Mouse (Mus musculus) kidney, embryonic 15.5 days (tissue): ENCODE measurements around the gene Plac8. TPM values are rescaled to one million over a fixed set of nuclear protein-coding genes. Genes with fewer than 3 reads are reported as not detected.
A peak's percentile ranks its signal among the peaks of the same experiment; 100 is the strongest.

ENCODE experiments used
- ATAC-seq: fragments of 200-750 bp; cut with Nextera tagmentation; replicated peaks from 2 replicates; pipeline ENCODE4 v1.8.0; 2017; ENCODE audit warnings: moderate TSS enrichment; ENCODE audit not compliant: low FRiP score
- H3K27ac ChIP-seq: fragments of 300-500 bp; sonication (generic); 2 replicates; pipeline ENCODE4 v1.5.1; 2015; ENCODE audit warnings: mild to moderate bottlenecking, inconsistent platforms
- H3K27me3 ChIP-seq: fragments of 300-500 bp; sonication (generic); 2 replicates; pipeline ENCODE4 v1.6.1; 2015; ENCODE audit warnings: inconsistent platforms
- H3K36me3 ChIP-seq: fragments of 300-500 bp; sonication (generic); 2 replicates; pipeline ENCODE4 v1.6.1; 2015; ENCODE audit warnings: inconsistent platforms
- H3K4me1 ChIP-seq: fragments of 300-500 bp; sonication (generic); 2 replicates; pipeline ENCODE4 v1.6.1; 2015; ENCODE audit warnings: inconsistent platforms
- H3K4me2 ChIP-seq: fragments of 300-500 bp; sonication (generic); 2 replicates; pipeline ENCODE4 v1.6.1; 2015; ENCODE audit warnings: moderate library complexity, mild to moderate bottlenecking, inconsistent platforms
- H3K4me3 ChIP-seq: fragments of 300-500 bp; sonication (generic); replicated peaks from 2 replicates; pipeline ENCODE4 v1.5.1; 2015; ENCODE audit warnings: mild to moderate bottlenecking, inconsistent platforms
- H3K9ac ChIP-seq: fragments of 300-500 bp; sonication (generic); 2 replicates; pipeline ENCODE4 v1.6.1; 2015; ENCODE audit warnings: mild to moderate bottlenecking, inconsistent platforms
- H3K9me3 ChIP-seq: fragments of 300-500 bp; sonication (generic); replicated peaks from 2 replicates; pipeline ENCODE4 v1.6.1; 2016; ENCODE audit warnings: inconsistent platforms
- WGBS: fragments of 180-500 bp; shearing (Covaris S2); methylation state at CpG from one replicate; pipeline ENCODE4 v1.1.7; 2015; ENCODE audit warnings: mixed read lengths; 5-methylcytosine and 5-hydroxymethylcytosine counted together
- polyA plus RNA-seq: library from polyadenylated mRNA; unstranded; fragments of >200 nt; fragmentation: Nextera tagmentation; extraction: Ambion mirVana; gene quantifications from 2 replicates; pipeline ENCODE4 v1.2.1, GENCODE M21; 2015

Plac8 gene
- polyA plus RNA-seq: 89.5 and 101 TPM in 2 replicates

GRCm38 (mm10) chr5:100572069-100572468 is at the start of gene Plac8:
Gene Plac8, minus strand, starts transcription at chr5:100572245.
- Histone ChIP-seq H3K27me3 (no peaks in the 10 kb centered on the region), H3K9ac (no peak within 1 kb of the TSS), H3K36me3 (no peaks in the 10 kb centered on the region), H3K27ac (peak within 1 kb of the TSS; percentile 81), H3K4me2 (peak within 1 kb of the TSS; percentile 48), H3K4me3 (peak within 1 kb of the TSS; percentile 32), H3K4me1 (peaks cover 34% of the 10 kb centered on the region), H3K9me3 (no peaks in the 10 kb centered on the region)
- 31% methylated on average over 7 of the region's 7 CpGs for WGBS
- peak; percentile 46; the same call in 1 of the 2 replicates for ATAC-seq

GRCm38 (mm10) chr5:100620952-100621351 is 48.9 kb upstream of the Plac8 start:
- Histone ChIP-seq H3K4me2 (no peak overlapping the region), H3K27me3 (no peaks in the 10 kb centered on the region), H3K36me3 (no peaks in the 10 kb centered on the region), H3K9me3 (no peaks in the 10 kb centered on the region), H3K4me1 (peaks cover 12% of the 10 kb centered on the region), H3K9ac (no peak overlapping the region), H3K27ac (no peak overlapping the region), H3K4me3 (no peak overlapping the region)
- WGBS: 68% methylated on average over 9 of the region's 9 CpGs
- no peak for ATAC-seq

GRCm38 (mm10) chr5:100619586-100620275 is 47.7 kb upstream of the Plac8 start:
- WGBS: 88% methylated on average over 15 of the region's 15 CpGs
- Histone ChIP-seq H3K4me3 (no peak overlapping the region), H3K9ac (no peak overlapping the region), H3K4me2 (no peak overlapping the region), H3K36me3 (no peaks in the 10 kb centered on the region), H3K27ac (no peak overlapping the region), H3K4me1 (peaks cover 12% of the 10 kb centered on the region), H3K9me3 (no peaks in the 10 kb centered on the region), H3K27me3 (no peaks in the 10 kb centered on the region)
- ATAC-seq: no peak

- Histone ChIP-seq H3K9ac (no peak overlapping the region), H3K36me3 (no peaks in the 10 kb centered on the region), H3K27ac (no peak overlapping the region), H3K27me3 (no peaks in the 10 kb centered on the region), H3K9me3 (no peaks in the 10 kb centered on the region), H3K4me2 (no peak overlapping the region), H3K4me3 (no peak overlapping the region), H3K4me1 (no peaks in the 10 kb centered on the region)
- no peak for ATAC-seq
- WGBS: 85% methylated on average over 17 of the region's 17 CpGs
Measured at GRCm38 (mm10) chr5:100613896-100614768, 42.1 kb upstream of the Plac8 start.

GRCm38 (mm10) chr5:100607868-100608267 is 35.8 kb upstream of the Plac8 start:
- Histone ChIP-seq H3K9ac (no peak overlapping the region), H3K9me3 (no peaks in the 10 kb centered on the region), H3K27ac (0 out of 2 replicates have a peak overlapping the region, but pooled peaks have one; percentile 87), H3K27me3 (no peaks in the 10 kb centered on the region), H3K4me1 (peaks cover 11% of the 10 kb centered on the region), H3K4me3 (no peak overlapping the region), H3K36me3 (no peaks in the 10 kb centered on the region), H3K4me2 (no peak overlapping the region)
- 72% methylated on average over 9 of the region's 9 CpGs for WGBS
- no peak for ATAC-seq

GRCm38 (mm10) chr5:100607090-100607762 is 35.2 kb upstream of the Plac8 start:
- ATAC-seq: peak; percentile 66
- H3K9ac ChIP-seq: no peak overlapping the region
- H3K27ac ChIP-seq: peak overlapping the region; percentile 87
- H3K4me3 ChIP-seq: no peak overlapping the region
- 55% methylated on average over 4 of the region's 4 CpGs for WGBS
- no peaks in the 10 kb centered on the region for H3K36me3 ChIP-seq
- H3K27me3 ChIP-seq: no peaks in the 10 kb centered on the region
- H3K4me1 ChIP-seq: peaks cover 11% of the 10 kb centered on the region
- no peaks in the 10 kb centered on the region for H3K9me3 ChIP-seq
- H3K4me2 ChIP-seq: no peak overlapping the region

- no peaks in the 10 kb centered on the region for H3K36me3 ChIP-seq
- H3K4me3 ChIP-seq: no peak overlapping the region
- peak overlapping the region; percentile 87 for H3K27ac ChIP-seq
- no peaks in the 10 kb centered on the region for H3K27me3 ChIP-seq
- peaks cover 11% of the 10 kb centered on the region for H3K4me1 ChIP-seq
- H3K9me3 ChIP-seq: no peaks in the 10 kb centered on the region
- peak overlapping the region; percentile 31; the same call in 1 of the 2 replicates for H3K4me2 ChIP-seq
- ATAC-seq: peak; percentile 90
- 44% methylated on average over 9 of the region's 9 CpGs for WGBS
- H3K9ac ChIP-seq: no peak overlapping the region
Measured at GRCm38 (mm10) chr5:100605828-100606229, 33.8 kb upstream of the Plac8 start.

- Histone ChIP-seq H3K27ac (no peak overlapping the region), H3K9ac (no peak overlapping the region), H3K4me2 (no peak overlapping the region), H3K4me3 (no peak overlapping the region), H3K4me1 (peaks cover 11% of the 10 kb centered on the region), H3K27me3 (no peaks in the 10 kb centered on the region), H3K36me3 (no peaks in the 10 kb centered on the region), H3K9me3 (no peaks in the 10 kb centered on the region)
- no peak for ATAC-seq
- 52% methylated on average over 4 of the region's 4 CpGs for WGBS
Measured at GRCm38 (mm10) chr5:100604061-100604460, 32.0 kb upstream of the Plac8 start.

- Histone ChIP-seq H3K4me3 (no peak overlapping the region), H3K27me3 (no peaks in the 10 kb centered on the region), H3K4me2 (no peak overlapping the region), H3K9ac (no peak overlapping the region), H3K4me1 (peaks cover 6% of the 10 kb centered on the region), H3K27ac (no peak overlapping the region), H3K9me3 (no peaks in the 10 kb centered on the region), H3K36me3 (no peaks in the 10 kb centered on the region)
- ATAC-seq: no peak
- WGBS: 77% methylated on average over 2 of the region's 2 CpGs
Measured at GRCm38 (mm10) chr5:100601864-100602263, 29.8 kb upstream of the Plac8 start.

- Histone ChIP-seq H3K36me3 (no peaks in the 10 kb centered on the region), H3K4me2 (no peak overlapping the region), H3K27me3 (no peaks in the 10 kb centered on the region), H3K9ac (no peak overlapping the region), H3K27ac (no peak overlapping the region), H3K4me3 (no peak overlapping the region), H3K4me1 (no peaks in the 10 kb centered on the region), H3K9me3 (peaks cover 5% of the 10 kb centered on the region; the same call in 1 of the 2 replicates)
- no peak for ATAC-seq
- 91% methylated on average over 9 of the region's 9 CpGs for WGBS
Measured at GRCm38 (mm10) chr5:100598961-100599463, 27.0 kb upstream of the Plac8 start.

- Histone ChIP-seq H3K4me1 (no peaks in the 10 kb centered on the region), H3K4me2 (no peak overlapping the region), H3K27ac (no peak overlapping the region), H3K4me3 (no peak overlapping the region), H3K27me3 (no peaks in the 10 kb centered on the region), H3K9me3 (peaks cover 14% of the 10 kb centered on the region; the same call in 1 of the 2 replicates), H3K9ac (no peak overlapping the region), H3K36me3 (no peaks in the 10 kb centered on the region)
- no peak for ATAC-seq
- WGBS: 51% methylated on average over 11 of the region's 11 CpGs
Measured at GRCm38 (mm10) chr5:100597886-100598485, 25.9 kb upstream of the Plac8 start.
